Mouse (Mus musculus) thymus, postnatal 0 days (tissue): ENCODE measurements around the gene Ccdc146. TPM values are rescaled to one million over a fixed set of nuclear protein-coding genes. Genes with fewer than 3 reads are reported as not detected.
A peak's percentile ranks its signal among the peaks of the same experiment; 100 is the strongest.

ENCODE experiments used
- DNase-seq: peaks from one replicate; pipeline ENCODE4 v3.0.0-alpha.2; 2015; ENCODE audit warnings: low spot score
- polyA plus RNA-seq: library from polyadenylated mRNA; unstranded; fragments of >200 nt; fragmentation: Nextera tagmentation; extraction: Ambion mirVana; gene quantifications from 2 replicates; pipeline ENCODE4 v1.2.1, GENCODE M21; 2015

The Ccdc146 gene
- polyA plus RNA-seq, 1 experiment from 2014 or later: 0.21 TPM

- no peak for DNase-seq
These were observed 160.0 kb downstream of the Ccdc146 start for GRCm38 (mm10) chr5:21264352-21265021.

GRCm38 (mm10) chr5:21263202-21264055 lies 161.0 kb downstream of the Ccdc146 start:
- DNase-seq: no peak

- DNase-seq: no peak
These were observed 163.2 kb downstream of the Ccdc146 start for GRCm38 (mm10) chr5:21261202-21261844.

DNA sequence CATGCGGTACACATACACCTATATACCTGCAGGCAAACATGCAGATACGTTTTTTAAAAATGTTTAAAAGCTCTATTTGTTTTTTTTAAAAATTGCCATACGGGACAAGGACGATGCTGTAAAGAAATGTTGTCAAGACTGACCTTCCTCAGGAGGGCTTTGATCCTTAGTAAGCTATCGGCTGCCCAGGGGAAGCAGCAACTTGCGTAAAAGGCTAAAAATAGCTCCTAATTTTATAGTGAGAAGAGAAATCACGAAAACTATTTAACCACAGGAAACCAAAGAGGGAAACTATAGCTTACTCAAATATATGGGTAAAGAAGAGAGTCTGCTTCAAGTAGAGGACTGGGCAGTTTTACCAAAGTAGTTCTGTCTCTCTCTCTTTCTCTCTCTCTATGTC lies 163.7 kb downstream of the Ccdc146 start:
- no peak for DNase-seq

- peak; percentile 34 for DNase-seq
These were observed 166.7 kb downstream of the Ccdc146 start for GRCm38 (mm10) chr5:21257806-21258205.

GRCm38 (mm10) chr5:21257126-21257525 lies 167.4 kb downstream of the Ccdc146 start:
- no peak for DNase-seq

DNA sequence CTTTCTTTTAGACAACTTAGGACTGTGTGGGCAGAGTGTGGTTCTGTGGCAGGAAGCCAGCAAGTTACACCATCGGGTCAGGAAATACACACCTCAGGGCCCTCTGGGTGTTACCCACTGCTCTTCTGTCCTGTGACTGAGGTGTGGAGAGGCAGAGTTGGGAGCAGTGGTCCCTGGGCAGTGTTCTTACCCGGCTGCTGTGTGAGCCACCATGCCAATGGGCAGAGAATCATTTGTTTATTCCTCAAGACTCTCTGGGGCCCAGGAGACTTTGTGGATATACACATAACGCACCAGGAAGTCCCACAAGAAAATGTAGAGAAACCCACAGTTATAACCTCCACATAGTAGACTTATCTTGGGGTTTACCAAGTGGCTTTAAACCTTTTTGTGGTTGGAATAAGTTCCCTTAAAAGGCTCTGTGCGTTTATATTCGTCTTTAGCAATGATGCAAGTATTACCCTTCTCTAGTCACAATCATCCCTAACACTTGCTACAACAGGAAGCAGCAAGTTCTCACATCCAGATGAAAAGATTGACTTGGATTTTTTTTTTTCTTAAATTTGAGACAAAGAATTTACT lies 168.8 kb downstream of the Ccdc146 start:
- peak; percentile 40 for DNase-seq

DNA sequence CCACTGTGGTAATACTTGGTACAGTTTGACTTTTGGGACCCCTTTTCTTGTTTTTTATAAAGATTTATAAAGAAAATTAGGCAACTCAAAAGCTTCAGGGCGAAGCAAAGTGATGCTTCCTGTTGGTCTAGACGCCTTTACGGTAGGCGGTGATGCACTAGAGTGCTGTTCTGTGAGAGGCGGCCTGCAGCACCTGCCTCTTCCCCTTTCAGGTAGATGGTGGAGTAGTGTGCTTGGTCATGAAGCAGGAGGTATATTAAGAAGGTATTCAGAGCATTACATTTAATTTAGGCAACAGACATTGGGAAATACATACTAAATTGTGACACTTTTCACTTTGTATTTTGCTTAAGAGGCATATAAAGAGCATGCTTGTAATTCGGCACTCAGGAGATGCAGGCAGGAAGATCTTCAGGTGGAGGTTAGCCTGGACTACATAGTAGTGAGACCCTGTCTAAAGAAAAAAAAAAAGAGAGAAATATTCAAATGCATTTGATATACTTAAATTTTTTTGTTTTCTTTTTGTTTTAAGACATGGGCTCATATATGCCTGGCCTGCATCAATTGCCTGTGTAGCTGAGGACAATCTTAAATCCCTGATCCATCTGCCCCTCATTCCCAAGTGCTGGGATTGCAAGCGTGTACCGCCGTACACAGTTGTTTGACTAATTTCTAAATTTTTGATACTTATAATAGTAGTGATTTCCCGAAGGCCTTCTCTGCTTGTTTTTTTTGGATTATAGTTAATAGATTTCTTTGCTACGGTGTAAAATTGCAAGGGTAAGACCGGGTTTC lies 169.5 kb downstream of the Ccdc146 start:
- DNase-seq: no peak

GRCm38 (mm10) chr5:21248834-21249233 lies 175.6 kb downstream of the Ccdc146 start:
- DNase-seq: no peak

- no peak for DNase-seq
These were observed 176.6 kb downstream of the Ccdc146 start for GRCm38 (mm10) chr5:21247916-21248315.

DNA sequence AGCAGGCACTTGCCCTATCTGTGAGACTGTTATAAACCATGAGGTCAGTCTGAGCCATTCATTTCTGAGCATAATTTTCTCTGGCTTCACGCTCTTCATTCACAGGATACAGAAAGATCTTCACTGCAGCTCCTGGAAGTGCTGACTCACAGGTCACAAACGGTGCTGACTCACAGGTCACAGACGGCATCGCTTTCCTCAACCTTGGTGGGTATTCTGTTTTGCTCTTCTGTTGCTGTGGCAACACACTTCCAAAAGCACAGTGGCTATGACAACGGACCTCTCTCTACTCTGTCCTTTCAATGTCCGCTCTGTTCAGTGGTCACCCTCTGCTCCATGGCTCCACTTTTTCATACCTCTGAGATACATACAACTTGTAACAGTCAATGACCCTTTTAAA lies 177.7 kb downstream of the Ccdc146 start:
- DNase-seq: no peak

DNA sequence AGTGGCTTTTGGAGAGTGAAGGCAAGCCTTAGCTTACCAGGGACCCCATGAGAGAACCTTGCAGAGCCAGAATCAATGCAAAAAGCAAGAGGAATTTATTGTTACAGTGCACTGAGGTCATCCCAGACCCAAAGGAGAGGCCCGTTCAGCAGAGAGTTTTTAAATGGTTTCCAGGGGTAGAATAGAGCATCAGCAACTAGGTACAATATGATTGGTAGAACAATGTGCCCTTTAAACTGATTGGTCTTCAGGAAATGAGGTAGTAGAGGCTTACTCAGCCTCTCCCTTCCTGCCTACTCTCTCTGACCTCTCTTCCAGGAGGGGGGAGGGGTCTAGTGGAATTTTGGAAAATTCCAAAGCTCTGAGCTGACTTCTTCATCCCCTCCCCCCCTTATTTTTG lies 179.2 kb downstream of the Ccdc146 start:
- DNase-seq: no peak

GRCm38 (mm10) chr5:21244575-21244974 lies 179.9 kb downstream of the Ccdc146 start:
- no peak for DNase-seq

Other genes starting within 250 kb of the Ccdc146 start
- gene Gsap, start 238.4 kb downstream of the Ccdc146 start, polyA plus RNA-seq: 1.9 and 2.2 TPM in 2 replicates
- 4.5 and 4.8 TPM in 2 replicates for gene Fgl2, start 52.0 kb downstream of the Ccdc146 start, polyA plus RNA-seq
- gene Fam185a, start 281 bp upstream of the Ccdc146 start, polyA plus RNA-seq: 4.9 and 5.2 TPM in 2 replicates
- gene Lrrc17, start 118.9 kb upstream of the Ccdc146 start, polyA plus RNA-seq: 10.6 TPM in 2 replicates
- gene Fbxl13, start 221.0 kb upstream of the Ccdc146 start, polyA plus RNA-seq: 0.13 and 0.23 TPM in 2 replicates
- gene Armc10, start 221.1 kb upstream of the Ccdc146 start, polyA plus RNA-seq: 34.4 and 36.3 TPM in 2 replicates